Mouse (Mus musculus) neural tube, embryonic 13.5 days (tissue): ENCODE data around the gene Aurkb. TPM values are rescaled to one million over a fixed set of nuclear protein-coding genes. Genes with fewer than 3 reads are reported as not detected.

Source experiments
- ATAC-seq: fragments of 200-750 bp; cut with Nextera tagmentation; 2 replicates; pipeline ENCODE4 v1.8.0; 2017; ENCODE audit warnings: low read depth, mild to moderate bottlenecking, moderate TSS enrichment, moderate library complexity
- H3K27ac ChIP-seq: fragments of 300-500 bp; sonication (generic); replicated peaks from 2 replicates; pipeline ENCODE4 v1.5.1; 2015; ENCODE audit warnings: moderate library complexity, mild to moderate bottlenecking, inconsistent platforms
- H3K27me3 ChIP-seq: fragments of 300-500 bp; sonication (generic); 2 replicates; pipeline ENCODE4 v1.6.1; 2015; ENCODE audit warnings: mild to moderate bottlenecking, inconsistent platforms
- H3K36me3 ChIP-seq: fragments of 300-500 bp; sonication (generic); 2 replicates; pipeline ENCODE4 v1.6.1; 2015; ENCODE audit warnings: mild to moderate bottlenecking, inconsistent platforms
- H3K4me1 ChIP-seq: fragments of 300-500 bp; sonication (generic); replicated peaks from 2 replicates; pipeline ENCODE4 v1.6.1; 2015; ENCODE audit warnings: inconsistent platforms
- H3K4me2 ChIP-seq: fragments of 300-500 bp; sonication (generic); 2 replicates; pipeline ENCODE4 v1.6.1; 2015; ENCODE audit warnings: inconsistent platforms, mild to moderate bottlenecking, moderate library complexity
- H3K4me3 ChIP-seq: fragments of 300-500 bp; sonication (generic); 2 replicates; pipeline ENCODE4 v1.5.1; 2015; ENCODE audit warnings: mild to moderate bottlenecking, inconsistent platforms
- H3K9ac ChIP-seq: fragments of 300-500 bp; sonication (generic); 2 replicates; pipeline ENCODE4 v1.6.1; 2015; ENCODE audit warnings: moderate library complexity, mild to moderate bottlenecking, inconsistent platforms
- H3K9me3 ChIP-seq: fragments of 300-500 bp; sonication (generic); 2 replicates; pipeline ENCODE4 v1.6.1; 2016; ENCODE audit warnings: inconsistent platforms
- WGBS: fragments of 180-500 bp; shearing (Covaris S2); methylation state at CpG from one replicate; pipeline ENCODE4 v1.1.7; 2015; 5-methylcytosine and 5-hydroxymethylcytosine counted together
- polyA plus RNA-seq: library from polyadenylated mRNA; unstranded; fragments of >200 nt; fragmentation: Nextera tagmentation; extraction: Ambion mirVana; gene quantifications from 2 replicates; pipeline ENCODE4 v1.2.1, GENCODE M21; 2015

The Aurkb gene
- polyA plus RNA-seq, 1 experiment from 2014 or later = 22.7 TPM

- Histone ChIP-seq H3K9me3 (no peaks in the 10 kb centered on the region), H3K9ac (no peak overlapping the region), H3K36me3 (no peaks in the 10 kb centered on the region), H3K4me3 (no peak overlapping the region), H3K4me1 (peaks cover 19% of the 10 kb centered on the region), H3K27me3 (no peaks in the 10 kb centered on the region), H3K27ac (no peak overlapping the region), H3K4me2 (no peak overlapping the region)
- WGBS = 75% methylated on average over 6 of the region's 6 CpGs
- ATAC-seq = no peak
Observed at GRCm38 (mm10) chr11:69078041-69078440, 32.6 kb downstream of the Aurkb start.

GRCm38 (mm10) chr11:69078805-69079438 is 33.5 kb downstream of the Aurkb start:
- Histone ChIP-seq H3K27ac (no peak overlapping the region), H3K27me3 (no peaks in the 10 kb centered on the region), H3K4me2 (no peak overlapping the region), H3K9me3 (no peaks in the 10 kb centered on the region), H3K4me3 (no peak overlapping the region), H3K36me3 (no peaks in the 10 kb centered on the region), H3K4me1 (peaks cover 13% of the 10 kb centered on the region), H3K9ac (no peak overlapping the region)
- no peak for ATAC-seq
- WGBS = 65% methylated on average over 5 of the region's 5 CpGs

DNA sequence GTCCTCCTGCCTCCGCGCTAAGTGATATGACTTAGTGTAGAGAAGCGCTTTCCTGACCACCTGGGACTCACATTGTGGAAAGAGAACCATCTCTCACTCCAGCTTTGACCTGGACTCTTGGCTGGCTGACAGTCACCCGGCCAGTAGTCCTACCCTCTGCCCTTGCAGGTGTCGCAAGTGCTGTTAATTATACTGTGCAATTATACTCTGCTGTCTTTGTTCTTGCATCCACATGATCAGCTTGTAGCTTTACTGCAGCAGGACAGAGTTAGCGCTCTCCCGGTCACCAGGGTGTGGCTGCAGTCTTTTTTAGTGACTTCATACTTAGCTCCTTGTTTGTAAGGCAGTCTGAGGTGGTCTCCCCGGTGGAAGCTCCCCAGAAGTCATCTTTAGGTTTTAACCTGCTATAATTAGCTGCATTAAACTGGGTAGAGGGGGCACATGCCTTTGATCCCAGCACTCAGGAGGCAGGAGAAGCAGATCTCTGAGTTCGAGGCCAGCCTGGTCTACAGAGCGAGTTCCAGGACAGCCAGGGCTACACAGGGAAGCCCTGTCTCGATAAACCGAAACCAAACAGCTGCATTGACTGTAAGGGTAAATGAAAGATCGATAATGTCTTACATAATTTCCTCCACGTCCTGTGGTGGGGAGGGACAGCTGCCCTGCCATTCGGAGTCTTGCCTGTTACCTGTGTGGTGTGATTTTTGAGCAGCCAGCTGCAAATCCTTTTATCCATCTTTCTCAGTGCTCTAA is 34.8 kb downstream of the Aurkb start:
- Histone ChIP-seq H3K4me1 (0 out of 2 replicates have a peak, but pooled peaks cover 4% of the 10 kb centered on the region), H3K27me3 (no peaks in the 10 kb centered on the region), H3K27ac (no peak overlapping the region), H3K9me3 (no peaks in the 10 kb centered on the region), H3K4me2 (no peak overlapping the region), H3K36me3 (no peaks in the 10 kb centered on the region), H3K4me3 (no peak overlapping the region), H3K9ac (peak overlapping the region; percentile 5; the same call in 1 of the 2 replicates)
- 76% methylated on average over 15 of the region's 15 CpGs for WGBS
- no peak for ATAC-seq

DNA sequence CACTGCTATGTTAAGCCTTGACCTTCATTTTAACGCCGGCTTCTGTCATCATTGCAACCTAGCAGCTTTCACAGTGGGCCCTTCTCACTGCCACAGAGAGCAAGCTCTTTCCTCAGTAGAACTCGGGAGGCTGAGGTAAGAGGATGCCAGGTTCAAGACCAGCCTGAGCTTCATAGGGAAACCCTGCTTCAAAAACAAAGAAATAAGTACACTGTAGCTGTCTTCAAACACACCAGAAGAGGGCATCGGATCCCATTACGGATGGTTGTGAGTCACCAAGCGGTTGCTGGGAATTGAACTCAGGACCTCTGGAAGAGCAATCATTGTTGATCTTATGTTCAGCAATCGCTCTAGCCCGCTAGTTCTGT is 35.4 kb downstream of the Aurkb start:
- WGBS = 87% methylated on average over 8 of the region's 8 CpGs
- no peaks in the 10 kb centered on the region for H3K27me3 ChIP-seq
- no peak for ATAC-seq

GRCm38 (mm10) chr11:69081613-69082012 is 36.2 kb downstream of the Aurkb start:
- Histone ChIP-seq H3K9ac (no peak overlapping the region), H3K27ac (no peak overlapping the region), H3K27me3 (no peaks in the 10 kb centered on the region), H3K4me2 (no peak overlapping the region), H3K9me3 (no peaks in the 10 kb centered on the region), H3K36me3 (no peaks in the 10 kb centered on the region), H3K4me3 (no peak overlapping the region), H3K4me1 (no peaks in the 10 kb centered on the region)
- WGBS = 85% methylated on average over 7 of the region's 7 CpGs
- no peak for ATAC-seq

More for the DNA sequence above, 35.4 kb downstream of the Aurkb start:
- Histone ChIP-seq H3K36me3 (no peaks in the 10 kb centered on the region), H3K4me1 (0 out of 2 replicates have a peak, but pooled peaks cover 4% of the 10 kb centered on the region), H3K4me3 (no peak overlapping the region), H3K9me3 (no peaks in the 10 kb centered on the region), H3K9ac (no peak overlapping the region), H3K27ac (no peak overlapping the region), H3K4me2 (no peak overlapping the region)

- no peak for ATAC-seq
- Histone ChIP-seq H3K9me3 (no peaks in the 10 kb centered on the region), H3K36me3 (peaks cover 11% of the 10 kb centered on the region), H3K4me3 (no peak overlapping the region), H3K27me3 (no peaks in the 10 kb centered on the region), H3K4me2 (no peak overlapping the region), H3K9ac (no peak overlapping the region), H3K4me1 (peaks cover 29% of the 10 kb centered on the region), H3K27ac (no peak overlapping the region)
- WGBS = 64% methylated on average over 6 of the region's 6 CpGs
Observed at GRCm38 (mm10) chr11:69085608-69086007, 40.2 kb downstream of the Aurkb start.

DNA sequence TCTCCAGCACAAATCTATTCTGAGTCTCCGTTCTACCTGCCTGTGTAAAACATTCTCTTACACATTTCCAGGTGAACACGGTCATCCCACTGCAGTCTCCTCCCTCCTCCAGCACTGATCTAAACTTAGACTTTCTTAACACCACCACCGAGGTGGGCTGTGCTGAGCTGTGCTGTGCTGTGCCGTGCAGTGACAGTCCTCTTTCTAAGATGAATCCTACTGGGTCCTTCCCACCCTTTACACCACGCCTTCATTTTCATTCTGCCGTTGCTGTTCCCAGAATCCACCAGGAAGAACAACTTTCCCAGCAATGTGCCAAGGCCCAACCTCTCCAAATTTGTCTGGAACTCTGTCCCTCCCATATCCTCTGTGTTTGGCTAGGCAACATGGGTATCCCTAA is 40.9 kb downstream of the Aurkb start:
- peaks cover 18% of the 10 kb centered on the region for H3K36me3 ChIP-seq
- WGBS = 60% methylated on average over 6 of the region's 6 CpGs
- no peaks in the 10 kb centered on the region for H3K27me3 ChIP-seq
- 0 out of 2 replicates have a peak overlapping the region, but pooled peaks have one; percentile 8 for H3K9ac ChIP-seq
- H3K27ac ChIP-seq = peak overlapping the region; percentile 97; the same call in 1 of the 2 replicates
- H3K4me1 ChIP-seq = peaks cover 37% of the 10 kb centered on the region
- no peak for ATAC-seq
- H3K4me2 ChIP-seq = no peak overlapping the region
- H3K9me3 ChIP-seq = no peaks in the 10 kb centered on the region
- H3K4me3 ChIP-seq = no peak overlapping the region

DNA sequence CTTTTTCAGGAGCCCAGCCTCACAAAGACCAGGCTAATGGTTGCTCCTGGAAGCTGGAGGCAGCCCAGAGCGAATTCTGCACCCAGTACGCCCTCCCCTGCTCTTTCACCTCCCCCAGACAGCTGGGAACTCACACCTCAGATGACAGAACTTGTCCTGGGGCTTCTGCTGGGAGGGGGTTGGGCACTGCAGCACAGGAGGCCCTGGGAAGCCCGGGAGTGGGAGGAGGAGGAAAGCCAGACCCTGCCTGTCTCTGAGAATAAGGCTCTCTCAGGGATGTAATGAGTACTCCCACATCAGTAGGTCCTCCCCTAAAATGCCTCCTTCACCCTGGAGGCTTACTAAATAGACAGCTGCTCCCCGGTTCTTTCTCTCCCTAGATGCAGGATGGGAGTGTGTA is 41.6 kb downstream of the Aurkb start:
- no peaks in the 10 kb centered on the region for H3K9me3 ChIP-seq
- H3K27ac ChIP-seq = peak overlapping the region; percentile 97
- peaks cover 25% of the 10 kb centered on the region for H3K36me3 ChIP-seq
- peaks cover 44% of the 10 kb centered on the region for H3K4me1 ChIP-seq
- no peak for ATAC-seq
- no peak overlapping the region for H3K4me2 ChIP-seq
- H3K9ac ChIP-seq = 0 out of 2 replicates have a peak overlapping the region, but pooled peaks have one; percentile 32
- H3K4me3 ChIP-seq = no peak overlapping the region
- no peaks in the 10 kb centered on the region for H3K27me3 ChIP-seq
- 34% methylated on average over 4 of the region's 4 CpGs for WGBS

DNA sequence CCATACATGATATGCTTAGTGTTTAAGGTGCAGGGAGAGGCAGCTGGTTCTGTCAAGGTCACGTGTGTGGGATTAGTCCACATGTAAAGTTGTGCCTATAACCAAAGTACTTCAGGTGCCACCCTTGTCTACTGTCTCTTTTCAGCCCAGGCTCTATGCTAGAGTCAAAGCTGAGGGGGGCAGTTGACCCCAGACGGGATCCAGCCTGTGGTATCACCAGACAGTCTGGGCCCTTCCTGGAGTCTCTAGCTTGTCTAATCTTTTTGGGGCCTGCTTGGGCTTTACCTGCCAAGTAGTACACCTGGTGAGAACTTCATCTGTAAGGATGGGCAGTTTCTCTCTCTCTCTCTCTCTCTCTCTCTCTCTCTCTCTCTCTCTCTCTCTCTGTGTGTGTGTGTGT is 42.1 kb downstream of the Aurkb start:
- Histone ChIP-seq H3K4me1 (peaks cover 44% of the 10 kb centered on the region), H3K9me3 (no peaks in the 10 kb centered on the region), H3K9ac (peak overlapping the region; percentile 100), H3K4me3 (peak overlapping the region; percentile 98), H3K36me3 (peaks cover 28% of the 10 kb centered on the region), H3K27me3 (no peaks in the 10 kb centered on the region), H3K4me2 (peak overlapping the region; percentile 98), H3K27ac (peak overlapping the region; percentile 97)
- 63% methylated on average over 2 of the region's 2 CpGs for WGBS
- ATAC-seq = no peak

DNA sequence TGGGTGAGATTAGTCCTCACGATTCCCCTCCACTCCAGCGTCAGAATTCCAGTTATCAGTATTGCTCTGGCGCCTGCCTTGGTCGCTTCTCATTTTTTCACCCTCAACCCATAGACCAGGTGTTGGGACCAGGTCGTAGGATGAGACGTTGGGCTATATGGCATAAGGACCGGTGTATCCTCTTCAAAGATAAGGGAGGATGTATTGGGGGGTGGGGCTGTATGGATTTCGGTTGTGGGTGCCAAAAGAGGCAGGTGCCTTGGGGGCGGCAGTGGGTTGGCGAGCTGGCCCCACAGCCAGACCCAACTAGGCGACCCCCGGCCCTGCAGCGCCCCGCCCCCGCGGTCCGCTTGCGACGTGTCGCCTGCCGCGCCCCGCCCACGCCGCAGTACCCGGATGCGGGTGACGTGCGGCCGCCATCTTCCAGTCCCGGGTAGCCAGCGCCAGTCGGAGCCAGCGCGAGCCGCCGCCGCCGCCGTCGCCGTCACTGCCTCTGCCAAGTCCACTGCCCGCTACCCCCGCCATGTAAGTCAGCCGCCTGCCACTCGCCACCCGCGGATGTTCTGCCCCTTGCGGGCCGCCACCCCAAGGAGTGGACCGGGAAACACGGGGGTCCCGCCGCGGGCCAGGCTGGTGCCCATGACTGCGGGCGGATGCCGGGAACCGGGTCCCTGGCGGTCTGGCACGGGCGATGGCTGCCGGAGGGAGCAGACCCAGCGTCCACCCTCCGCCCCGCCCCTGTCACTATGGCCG is 42.8 kb downstream of the Aurkb start, which contains the start of gene Vamp2:
Gene Vamp2, plus strand, starts transcription at position 388 of the 753 bp plus-strand sequence.
- H3K4me1 ChIP-seq = peaks cover 44% of the 10 kb centered on the region
- peaks cover 31% of the 10 kb centered on the region for H3K36me3 ChIP-seq
- H3K27me3 ChIP-seq = no peaks in the 10 kb centered on the region
- peak within 1 kb of the TSS; percentile 98 for H3K4me2 ChIP-seq
- no peaks in the 10 kb centered on the region for H3K9me3 ChIP-seq
- peak; percentile 81 for ATAC-seq
- peak within 1 kb of the TSS; percentile 100 for H3K9ac ChIP-seq
- H3K27ac ChIP-seq = peak within 1 kb of the TSS; percentile 97
- WGBS = 2% methylated on average over 67 of the region's 67 CpGs
- peak within 1 kb of the TSS; percentile 98 for H3K4me3 ChIP-seq

GRCm38 (mm10) chr11:69088856-69089615 is 43.6 kb downstream of the Aurkb start:
- H3K4me2 ChIP-seq = peak overlapping the region; percentile 98
- H3K27ac ChIP-seq = peak overlapping the region; percentile 97
- H3K9me3 ChIP-seq = no peaks in the 10 kb centered on the region
- no peaks in the 10 kb centered on the region for H3K27me3 ChIP-seq
- H3K36me3 ChIP-seq = peaks cover 31% of the 10 kb centered on the region
- H3K9ac ChIP-seq = peak overlapping the region; percentile 100
- H3K4me3 ChIP-seq = peak overlapping the region; percentile 98
- WGBS = 12% methylated on average over 25 of the region's 25 CpGs
- ATAC-seq = peak; percentile 25; the same call in 1 of the 2 replicates
- H3K4me1 ChIP-seq = peaks cover 47% of the 10 kb centered on the region
